Mouse (Mus musculus) cerebellum, adult 2 months (tissue): ENCODE measurements around the gene Ccnd2. TPM values are rescaled to one million over a fixed set of nuclear protein-coding genes. Genes with fewer than 3 reads are reported as not detected.

ENCODE experiments used
- DNase-seq, 2 experiments: peaks; one replicate each; pipeline ENCODE4 v3.0.0; 2021
- H3K27ac ChIP-seq: fragments of 200-500 bp; 2 replicates; pipeline ENCODE4 v1.5.1; 2012; ENCODE audit warnings: low read length, control low read depth, inconsistent platforms; ENCODE audit not compliant: insufficient read depth
- H3K27me3 ChIP-seq: fragments of 200-500 bp; 2 replicates; pipeline ENCODE4 v1.6.1; 2012; ENCODE audit warnings: inconsistent platforms, mild to moderate bottlenecking, low read length, moderate library complexity; ENCODE audit not compliant: control insufficient read depth, insufficient read depth
- H3K4me1 ChIP-seq: fragments of 200-500 bp; 2 replicates; pipeline ENCODE4 v1.6.1; 2011; ENCODE audit warnings: low read length; ENCODE audit not compliant: control insufficient read depth, insufficient read depth
- H3K4me3 ChIP-seq: fragments of 200-500 bp; replicated peaks from 2 replicates; pipeline ENCODE3; 2011; ENCODE audit warnings: mild to moderate bottlenecking, low read depth, low read length, control low read depth; ENCODE audit not compliant: insufficient read depth
- CTCF ChIP-seq: fragments of 200-500 bp; IDR thresholded peaks from 2 replicates; pipeline ENCODE4 v1.5.1; 2011; ENCODE audit warnings: low read depth, mild to moderate bottlenecking, control low read depth, low read length, moderate library complexity, borderline replicate concordance; ENCODE audit not compliant: insufficient read depth
- POLR2A ChIP-seq: fragments of 200-500 bp; IDR thresholded peaks from 2 replicates; pipeline ENCODE4 v1.6.1; 2011; ENCODE audit warnings: low read length, control low read depth, borderline replicate concordance; ENCODE audit not compliant: insufficient read depth
- WGBS: fragments of 180-500 bp; shearing (Covaris S2); methylation state at CpG from one replicate; pipeline ENCODE4 v1.1.7; 2018; 5-methylcytosine and 5-hydroxymethylcytosine counted together
- polyA plus RNA-seq: library from polyadenylated mRNA; depleted of rRNA; stranded (reverse); fragments of >200 nt; gene quantifications from 2 replicates; pipeline ENCODE4 v1.2.3, GENCODE M21; 2012; rRNA removed

Ccnd2 gene
- polyA plus RNA-seq, 1 experiment: 4.1 TPM

- Histone ChIP-seq H3K27ac (no peak overlapping the region), H3K4me3 (no peak overlapping the region), H3K4me1 (no peaks in the 10 kb centered on the region), H3K27me3 (no peaks in the 10 kb centered on the region)
- TF ChIP-seq POLR2A (no peak), CTCF (peak; percentile 21; the same call in 1 of the 2 replicates)
- no peak for DNase-seq
- WGBS: 54% methylated on average over 7 of the region's 7 CpGs
Measured at GRCm38 (mm10) chr6:127094565-127094964, 57.4 kb downstream of the Ccnd2 start.

- no peaks in the 10 kb centered on the region for H3K4me1 ChIP-seq
- H3K27me3 ChIP-seq: no peaks in the 10 kb centered on the region
- no peak overlapping the region for H3K4me3 ChIP-seq
- TF ChIP-seq CTCF (no peak), POLR2A (no peak)
- WGBS: 57% methylated on average over 4 of the region's 4 CpGs
- peak; percentile 33 to 54 for DNase-seq
- no peak overlapping the region for H3K27ac ChIP-seq
Measured at GRCm38 (mm10) chr6:127086739-127087138, 65.3 kb downstream of the Ccnd2 start.

GRCm38 (mm10) chr6:127081820-127082219 lies 70.2 kb downstream of the Ccnd2 start:
- no peak overlapping the region for H3K27ac ChIP-seq
- TF ChIP-seq CTCF: no peak
- no peak for TF ChIP-seq POLR2A
- no peaks in the 10 kb centered on the region for H3K27me3 ChIP-seq
- no peak for DNase-seq
- no peaks in the 10 kb centered on the region for H3K4me1 ChIP-seq
- H3K4me3 ChIP-seq: no peak overlapping the region
- 71% methylated on average over 6 of the region's 6 CpGs for WGBS

GRCm38 (mm10) chr6:127079867-127080731 lies 71.9 kb downstream of the Ccnd2 start:
- H3K4me3 ChIP-seq: peak overlapping the region; percentile 60
- peak; percentile 80 to 83 for DNase-seq
- TF ChIP-seq POLR2A (peak; percentile 34; the same call in 1 of the 2 replicates), CTCF (peak; percentile 43; the same call in 1 of the 2 replicates)
- no peaks in the 10 kb centered on the region for H3K4me1 ChIP-seq
- 1% methylated on average over 59 of the region's 59 CpGs for WGBS
- H3K27me3 ChIP-seq: no peaks in the 10 kb centered on the region
- H3K27ac ChIP-seq: peak overlapping the region; percentile 35; the same call in 1 of the 2 replicates

Other genes starting within 250 kb of the Ccnd2 start
- gene Dyrk4, start 230.4 kb downstream of the Ccnd2 start, polyA plus RNA-seq: 0.10 and 0.23 TPM in 2 replicates
- 5.5 and 6.6 TPM in 2 replicates for gene Rad51ap1, start 212.6 kb downstream of the Ccnd2 start, polyA plus RNA-seq
- gene D6Wsu163e, start 212.2 kb downstream of the Ccnd2 start, polyA plus RNA-seq: 22.7 and 24.3 TPM in 2 replicates
- gene Fgf6, start 136.6 kb downstream of the Ccnd2 start, polyA plus RNA-seq: not detected in 2 replicates
- 1.1 and 1.2 TPM in 2 replicates for gene Fgf23, start 79.3 kb downstream of the Ccnd2 start, polyA plus RNA-seq
- 19.5 and 19.6 TPM in 2 replicates for gene Tigar, start 42.6 kb downstream of the Ccnd2 start, polyA plus RNA-seq